Mouse (Mus musculus) cerebellum, adult 2 months (tissue): ENCODE data around the gene Cbr2. TPM values are rescaled to one million over a fixed set of nuclear protein-coding genes. Genes with fewer than 3 reads are reported as not detected.
A peak's percentile ranks its signal among the peaks of the same experiment; 100 is the strongest.

Experiments
- DNase-seq, 2 experiments: peaks; one replicate each; pipeline ENCODE4 v3.0.0; 2021
- H3K27ac ChIP-seq: fragments of 200-500 bp; 2 replicates; pipeline ENCODE4 v1.5.1; 2012; ENCODE audit warnings: low read length, control low read depth, inconsistent platforms; ENCODE audit not compliant: insufficient read depth
- H3K27me3 ChIP-seq: fragments of 200-500 bp; 2 replicates; pipeline ENCODE4 v1.6.1; 2012; ENCODE audit warnings: inconsistent platforms, mild to moderate bottlenecking, low read length, moderate library complexity; ENCODE audit not compliant: control insufficient read depth, insufficient read depth
- H3K4me1 ChIP-seq: fragments of 200-500 bp; 2 replicates; pipeline ENCODE4 v1.6.1; 2011; ENCODE audit warnings: low read length; ENCODE audit not compliant: control insufficient read depth, insufficient read depth
- H3K4me3 ChIP-seq: fragments of 200-500 bp; replicated peaks from 2 replicates; pipeline ENCODE3; 2011; ENCODE audit warnings: mild to moderate bottlenecking, low read depth, low read length, control low read depth; ENCODE audit not compliant: insufficient read depth
- CTCF ChIP-seq: fragments of 200-500 bp; IDR thresholded peaks from 2 replicates; pipeline ENCODE4 v1.5.1; 2011; ENCODE audit warnings: low read depth, mild to moderate bottlenecking, control low read depth, low read length, moderate library complexity, borderline replicate concordance; ENCODE audit not compliant: insufficient read depth
- POLR2A ChIP-seq: fragments of 200-500 bp; IDR thresholded peaks from 2 replicates; pipeline ENCODE4 v1.6.1; 2011; ENCODE audit warnings: low read length, control low read depth, borderline replicate concordance; ENCODE audit not compliant: insufficient read depth
- WGBS: fragments of 180-500 bp; shearing (Covaris S2); methylation state at CpG from one replicate; pipeline ENCODE4 v1.1.7; 2018; 5-methylcytosine and 5-hydroxymethylcytosine counted together
- polyA plus RNA-seq: library from polyadenylated mRNA; depleted of rRNA; stranded (reverse); fragments of >200 nt; gene quantifications from 2 replicates; pipeline ENCODE4 v1.2.3, GENCODE M21; 2012

Gene Cbr2
- polyA plus RNA-seq, 1 experiment, result 1.9 TPM

- DNase-seq, result peak; percentile 76 to 77
- H3K4me1 ChIP-seq, result peaks cover 5% of the 10 kb centered on the region
- 1% methylated on average over 90 of the region's 90 CpGs for WGBS
- TF ChIP-seq POLR2A, result peak; percentile 20; the same call in 1 of the 2 replicates
- no peak for TF ChIP-seq CTCF
- H3K27me3 ChIP-seq, result no peaks in the 10 kb centered on the region
- no peak within 1 kb of the TSS for H3K27ac ChIP-seq
- H3K4me3 ChIP-seq, result peak within 1 kb of the TSS; percentile 55
Measured at GRCm38 (mm10) chr11:120721124-120722066, 10.5 kb downstream of the Cbr2 start, which contains the start of gene Rac3. Rac3 (plus strand) TSS chr11:120721470.

GRCm38 (mm10) chr11:120720450-120720849 is 11.5 kb downstream of the Cbr2 start:
- DNase-seq, result peak; percentile 87 to 94
- Histone ChIP-seq H3K4me1 (peaks cover 5% of the 10 kb centered on the region; the same call in 1 of the 2 replicates), H3K27me3 (no peaks in the 10 kb centered on the region), H3K4me3 (peak overlapping the region; percentile 52), H3K27ac (no peak overlapping the region)
- TF ChIP-seq POLR2A, result no peak
- TF ChIP-seq CTCF, result peak; percentile 99
- WGBS, result 4% methylated on average over 17 of the region's 17 CpGs

GRCm38 (mm10) chr11:120719841-120720376 is 12.0 kb downstream of the Cbr2 start:
- DNase-seq, result peak in 1 of 2 experiments; percentile 27
- no peak overlapping the region for H3K27ac ChIP-seq
- H3K27me3 ChIP-seq, result no peaks in the 10 kb centered on the region
- TF ChIP-seq POLR2A, result no peak
- TF ChIP-seq CTCF, result no peak
- peaks cover 5% of the 10 kb centered on the region; the same call in 1 of the 2 replicates for H3K4me1 ChIP-seq
- WGBS, result 53% methylated on average over 13 of the region's 13 CpGs
- H3K4me3 ChIP-seq, result no peak overlapping the region

- H3K4me3 ChIP-seq, result no peak overlapping the region
- DNase-seq, result no peak
- TF ChIP-seq POLR2A, result no peak
- no peak for TF ChIP-seq CTCF
- H3K4me1 ChIP-seq, result peaks cover 11% of the 10 kb centered on the region
- no peak overlapping the region for H3K27ac ChIP-seq
- H3K27me3 ChIP-seq, result no peaks in the 10 kb centered on the region
- WGBS, result 64% methylated on average over 9 of the region's 9 CpGs
Measured at GRCm38 (mm10) chr11:120719242-120719641, 12.7 kb downstream of the Cbr2 start.

GRCm38 (mm10) chr11:120715131-120715530 is 16.8 kb downstream of the Cbr2 start:
- Histone ChIP-seq H3K27ac (no peak overlapping the region), H3K27me3 (no peaks in the 10 kb centered on the region), H3K4me1 (peaks cover 12% of the 10 kb centered on the region), H3K4me3 (no peak overlapping the region)
- 61% methylated on average over 9 of the region's 9 CpGs for WGBS
- DNase-seq, result no peak
- TF ChIP-seq POLR2A (no peak), CTCF (no peak)

- Histone ChIP-seq H3K27ac (no peak overlapping the region), H3K4me3 (peak overlapping the region; percentile 80)
- 43% methylated on average over 10 of the region's 10 CpGs for WGBS
Measured at GRCm38 (mm10) chr11:120714546-120714945, 17.4 kb downstream of the Cbr2 start.

GRCm38 (mm10) chr11:120713580-120714518 is 18.1 kb downstream of the Cbr2 start, which contains the start of the genes Cenpx and Lrrc45:
Cenpx (minus strand) TSS chr11:120713738.
Lrrc45 (plus strand) TSS chr11:120713925.
- no peaks in the 10 kb centered on the region for H3K27me3 ChIP-seq
- no peak within 1 kb of the TSS for H3K27ac ChIP-seq
- peak; percentile 97 to 99 for DNase-seq
- 1% methylated on average over 53 of the region's 53 CpGs for WGBS
- H3K4me1 ChIP-seq, result peaks cover 12% of the 10 kb centered on the region
- H3K4me3 ChIP-seq, result peak within 1 kb of the TSS; percentile 80
- no peak for TF ChIP-seq CTCF
- TF ChIP-seq POLR2A, result peak; percentile 40; the same call in 1 of the 2 replicates

More at GRCm38 (mm10) chr11:120714546-120714945, 17.4 kb downstream of the Cbr2 start:
- no peaks in the 10 kb centered on the region for H3K27me3 ChIP-seq
- DNase-seq, result no peak
- peaks cover 12% of the 10 kb centered on the region for H3K4me1 ChIP-seq
- no peak for TF ChIP-seq CTCF
- no peak for TF ChIP-seq POLR2A
